Mouse (Mus musculus) ES-E14 (cell line): ENCODE measurements around the gene Erlin1. TPM values are rescaled to one million over a fixed set of nuclear protein-coding genes. Genes with fewer than 3 reads are reported as not detected.

Experiments
- DNase-seq: peaks from one replicate; pipeline ENCODE4 v3.0.0-alpha.2; 2013; ENCODE audit warnings: low read depth, low spot score
- H3K27ac ChIP-seq: 2 replicates; pipeline ENCODE4 v1.5.1; 2012; ENCODE audit warnings: low read depth, mild to moderate bottlenecking, low read length, moderate library complexity, mixed read lengths; ENCODE audit not compliant: poor library complexity, insufficient read depth, severe bottlenecking
- H3K36me3 ChIP-seq: 2 replicates; pipeline ENCODE4 v1.6.1; 2012; ENCODE audit warnings: mild to moderate bottlenecking, low read length, moderate library complexity, mixed read lengths; ENCODE audit not compliant: control insufficient read depth, poor library complexity, insufficient read depth, severe bottlenecking
- H3K4me1 ChIP-seq, 2 experiments: fragments of 150-350 bp in 1 of 2; sonication (generic) in 1 of 2; 2 replicates each; pipeline ENCODE4 v1.6.1; 2012; ENCODE audit warnings: low read length in 2 of 2, mild to moderate bottlenecking in 1 of 2, mixed read lengths in 1 of 2; ENCODE audit not compliant: control insufficient read depth in 2 of 2, insufficient read depth in 2 of 2, poor library complexity in 1 of 2
- H3K4me3 ChIP-seq, 2 experiments: fragments of 150-350 bp in 1 of 2; sonication (generic) in 1 of 2; 2 replicates each; pipeline ENCODE4 v1.5.1; 2012; ENCODE audit warnings: low read length in 2 of 2, low read depth in 1 of 2, mild to moderate bottlenecking in 1 of 2, mixed read lengths in 1 of 2; ENCODE audit not compliant: insufficient read depth in 1 of 2, poor library complexity in 1 of 2, severe bottlenecking in 1 of 2
- H3K9ac ChIP-seq: 2 replicates; pipeline ENCODE4 v1.6.1; 2012; ENCODE audit warnings: low read depth, mild to moderate bottlenecking, low read length, mixed read lengths; ENCODE audit not compliant: poor library complexity, insufficient read depth, severe bottlenecking
- H3K9me3 ChIP-seq: fragments of 150-350 bp; sonication (generic); 2 replicates; pipeline ENCODE4 v1.6.1; 2012; ENCODE audit warnings: low read depth, mild to moderate bottlenecking, low read length; ENCODE audit not compliant: control insufficient read depth, insufficient read depth
- CHD2 ChIP-seq: IDR thresholded peaks from 2 replicates; pipeline ENCODE4 v1.6.1; 2014; ENCODE audit warnings: mild to moderate bottlenecking, low read depth, low read length, inconsistent platforms
- HCFC1 ChIP-seq: IDR thresholded peaks from 2 replicates; pipeline ENCODE4 v1.6.1; 2012; ENCODE audit warnings: low read length, inconsistent platforms, borderline replicate concordance; ENCODE audit not compliant: insufficient read depth
- MAFK ChIP-seq: IDR thresholded peaks from 2 replicates; pipeline ENCODE4 v1.6.1; 2014; ENCODE audit warnings: mild to moderate bottlenecking, low read depth, low read length, inconsistent platforms; ENCODE audit not compliant: insufficient read depth
- ZC3H11A ChIP-seq: IDR thresholded peaks from 2 replicates; pipeline ENCODE4 v1.6.1; 2012; ENCODE audit warnings: low read depth, mild to moderate bottlenecking, inconsistent platforms, low read length, borderline replicate concordance
- ZNF384 ChIP-seq: IDR thresholded peaks from 2 replicates; pipeline ENCODE4 v1.6.1; 2012; ENCODE audit warnings: low read depth, low read length, inconsistent platforms
- in situ Hi-C, 2 experiments: fragments of 600-800 bp; cut with MboI; formaldehyde crosslinking; loops; one replicate each; pipeline ENCODE4 v1.15.1; 2025; ENCODE audit warnings: low sequenced_read_pairs in 2 of 2, inconsistent platforms in 1 of 2; ENCODE audit not compliant: unreplicated experiment in 2 of 2
- total RNA-seq: library from RNA; depleted of rRNA; stranded (reverse); fragments of 300-350 nt; gene quantifications from 2 replicates; pipeline ENCODE4 v1.2.3, GENCODE M21; 2012

The Erlin1 gene
- total RNA-seq, 1 experiment, result 22.7 TPM

- no peaks in the 10 kb centered on the region for H3K9me3 ChIP-seq
- in situ Hi-C loops, result no loop called here
- H3K4me3 ChIP-seq, result no peak overlapping the region
- H3K36me3 ChIP-seq, result peaks cover 26% of the 10 kb centered on the region
- no peak overlapping the region for H3K27ac ChIP-seq
- TF ChIP-seq ZNF384, result no peak
- no peak for TF ChIP-seq CHD2
- peaks cover 2% of the 10 kb centered on the region in 2 experiments; a peak in 1 of 4 replicates for H3K4me1 ChIP-seq
- no peak for DNase-seq
- no peak overlapping the region for H3K9ac ChIP-seq
These were observed 39.4 kb upstream of the Erlin1 start for GRCm38 (mm10) chr19:44108996-44109395.

- Histone ChIP-seq H3K4me3 (peak overlapping the region; percentile 78 to 91), H3K9ac (peak overlapping the region; percentile 83), H3K27ac (no peak overlapping the region; the same call in 1 of the 2 replicates), H3K4me1 (peaks cover 2% of the 10 kb centered on the region in 2 experiments; a peak in 1 of 4 replicates), H3K9me3 (no peaks in the 10 kb centered on the region), H3K36me3 (peaks cover 16% of the 10 kb centered on the region)
- TF ChIP-seq MAFK (peak; percentile 56; the same call in 1 of the 2 replicates), HCFC1 (no peak)
- in situ Hi-C loops, result no loop called here
- no peak for DNase-seq
These were observed 38.3 kb upstream of the Erlin1 start for GRCm38 (mm10) chr19:44107661-44108521.

- TF ChIP-seq MAFK (no peak), ZC3H11A (no peak), HCFC1 (no peak; the same call in 1 of the 2 replicates), ZNF384 (no peak), CHD2 (peak; percentile 98)
- Histone ChIP-seq H3K36me3 (peaks cover 10% of the 10 kb centered on the region), H3K9ac (peak within 1 kb of the TSS; percentile 96), H3K27ac (no peak within 1 kb of the TSS; the same call in 1 of the 2 replicates), H3K4me3 (peak within 1 kb of the TSS; percentile 78 to 91), H3K4me1 (peaks cover 2% of the 10 kb centered on the region in 2 experiments; a peak in 1 of 4 replicates), H3K9me3 (no peaks in the 10 kb centered on the region)
- peak; percentile 86 for DNase-seq
- in situ Hi-C loops, result no loop called here
These were observed 37.5 kb upstream of the Erlin1 start, which contains the start of gene Chuk for GRCm38 (mm10) chr19:44106831-44107660. Chuk (minus strand) TSS chr19:44107480.

- no peak for DNase-seq
- 0 out of 4 replicates have a peak, but pooled peaks cover 2% of the 10 kb centered on the region in 2 experiments for H3K4me1 ChIP-seq
These were observed 34.8 kb upstream of the Erlin1 start for GRCm38 (mm10) chr19:44104393-44104792.

More at GRCm38 (mm10) chr19:44104393-44104792, 34.8 kb upstream of the Erlin1 start:
- Histone ChIP-seq H3K4me3 (no peak overlapping the region), H3K9me3 (no peaks in the 10 kb centered on the region), H3K36me3 (peaks cover 3% of the 10 kb centered on the region; the same call in 1 of the 2 replicates), H3K27ac (no peak overlapping the region), H3K9ac (no peak overlapping the region)
- in situ Hi-C loops, result no loop called here
- no peak for TF ChIP-seq ZC3H11A
- no peak for TF ChIP-seq HCFC1
- TF ChIP-seq CHD2, result no peak
- TF ChIP-seq MAFK, result no peak
- no peak for TF ChIP-seq ZNF384
